ENCODE assay signal across 29 mouse cellular contexts in genomic region chr4:131166574-131167270, GRCm38 (mm10).
DNase-seq lines count a peak whose midpoint lies in the region; ATAC-seq and TF ChIP-seq lines count a peak whose summit lies in the region.
"Had no signal": no experiment of that assay in that cellular context is flagged by ENCODE, and none has a peak within 500 bp of the region (broad histone marks: within the 10 kb centered on the region; RNA-seq: fewer than 3 reads in every experiment).

No protein-coding gene starts in this region.

- peaks cover 4% of the 10 kb centered on the region; the same call in 1 of the 2 replicates for H3K4me1 ChIP-seq in forebrain, embryonic 14.5 days (ENCODE audit: control insufficient read depth, insufficient read depth, low read length)
- H3K4me1 ChIP-seq in forebrain, embryonic 12.5 days, result peaks cover 16% of the 10 kb centered on the region
- no peaks in the 10 kb centered on the region for H3K4me1 ChIP-seq in stomach, embryonic 14.5 days (ENCODE audit: control insufficient read depth, insufficient read depth, low read length)
- H3K4me1 ChIP-seq in stomach, postnatal 0 days (replicated peaks; ENCODE audit: control insufficient read depth, insufficient read depth), result no peaks in the 10 kb centered on the region
- H3K4me1 ChIP-seq: intestine, embryonic 15.5 days had no signal

- no peak for DNase-seq in forebrain, embryonic 14.5 days (ENCODE audit: low spot score)
- DNase-seq in stomach, postnatal 0 days (ENCODE audit: low spot score), result no peak
- DNase-seq in cerebellum, adult 9-10 months, result peak; percentile 65
- DNase-seq in cerebellum, postnatal 36 days, result peak; percentile 52 to 62
- no peak for DNase-seq in layer of hippocampus, postnatal 14 days (ENCODE audit: low spot score in 2 of 2)
- no peak for DNase-seq in adipocyte (ENCODE audit: low spot score)
- DNase-seq: adrenal gland, postnatal 14 days; heart, postnatal 14 days; kidney, adult 2 months; kidney, postnatal 36 days; lung, adult 2 months; lung, postnatal 10 days; right cerebral cortex, adult 18-20 months; right cerebral cortex, postnatal 4 days had no signal

- H3K9ac ChIP-seq in forebrain, embryonic 14.5 days (ENCODE audit: low read length), result no peak overlapping the region
- H3K9ac ChIP-seq in forebrain, embryonic 12.5 days, result no peak overlapping the region
- H3K9ac ChIP-seq in stomach, embryonic 14.5 days (replicated peaks; ENCODE audit: low read depth, low read length), result no peak overlapping the region
- no peak overlapping the region for H3K9ac ChIP-seq in stomach, postnatal 0 days (ENCODE audit: low read length)
- H3K9ac ChIP-seq: embryonic facial prominence, embryonic 15.5 days; forebrain, embryonic 15.5 days; hindbrain, embryonic 12.5 days; intestine, embryonic 15.5 days; limb, embryonic 15.5 days; liver, embryonic 14.5 days; midbrain, embryonic 15.5 days; neural tube, embryonic 15.5 days had no signal

- 0 out of 2 replicates have a peak, but pooled peaks have one; percentile 20 for ATAC-seq in forebrain, embryonic 14.5 days
- no peak for ATAC-seq in forebrain, embryonic 12.5 days (ENCODE audit: low FRiP score)
- 0 out of 2 replicates have a peak, but pooled peaks have one; percentile 28 for ATAC-seq in stomach, embryonic 14.5 days (ENCODE audit: insufficient number of reproducible peaks, insufficient read depth, low FRiP score, low read depth)
- no peak for ATAC-seq in stomach, postnatal 0 days (ENCODE audit: low FRiP score, low TSS enrichment)
- ATAC-seq: forebrain, embryonic 15.5 days; hindbrain, postnatal 0 days; intestine, embryonic 15.5 days; midbrain, embryonic 15.5 days; Patski had no signal

- no peak overlapping the region for H3K27ac ChIP-seq in forebrain, embryonic 14.5 days (ENCODE audit: low read depth, low read length)
- no peak overlapping the region for H3K27ac ChIP-seq in forebrain, embryonic 12.5 days
- H3K27ac ChIP-seq in stomach, embryonic 14.5 days (ENCODE audit: low read length), result no peak overlapping the region
- no peak overlapping the region for H3K27ac ChIP-seq in stomach, postnatal 0 days (replicated peaks)
- H3K27ac ChIP-seq: embryonic facial prominence, embryonic 10.5 days; embryonic facial prominence, embryonic 15.5 days; forebrain, embryonic 15.5 days; hindbrain, embryonic 12.5 days; hindbrain, postnatal 0 days; intestine, embryonic 15.5 days; layer of hippocampus, adult 2 months; limb, embryonic 15.5 days; liver, embryonic 14.5 days; macrophage; midbrain, embryonic 15.5 days; neural tube, embryonic 15.5 days had no signal

- H3K27me3 ChIP-seq in forebrain, embryonic 14.5 days (replicated peaks; ENCODE audit: control insufficient read depth, insufficient read depth, low read length), result no peaks in the 10 kb centered on the region
- peaks cover 17% of the 10 kb centered on the region; the same call in 1 of the 2 replicates for H3K27me3 ChIP-seq in forebrain, embryonic 12.5 days
- no peaks in the 10 kb centered on the region for H3K27me3 ChIP-seq in stomach, embryonic 14.5 days (ENCODE audit: control insufficient read depth, insufficient read depth, low read length)
- H3K27me3 ChIP-seq in stomach, postnatal 0 days (ENCODE audit: control insufficient read depth, insufficient read depth, low read length), result no peaks in the 10 kb centered on the region
- H3K27me3 ChIP-seq: embryonic facial prominence, embryonic 15.5 days; forebrain, embryonic 15.5 days; intestine, embryonic 15.5 days; limb, embryonic 15.5 days; midbrain, embryonic 15.5 days had no signal

- H3K4me3 ChIP-seq in forebrain, embryonic 14.5 days (ENCODE audit: low read depth, low read length), result no peak overlapping the region
- H3K4me3 ChIP-seq in forebrain, embryonic 12.5 days (replicated peaks), result no peak overlapping the region
- no peak overlapping the region for H3K4me3 ChIP-seq in stomach, embryonic 14.5 days (ENCODE audit: low read depth, low read length)
- H3K4me3 ChIP-seq in stomach, postnatal 0 days (ENCODE audit: low read depth, low read length), result no peak overlapping the region
- H3K4me3 ChIP-seq: embryonic facial prominence, embryonic 10.5 days; embryonic facial prominence, embryonic 15.5 days; forebrain, embryonic 15.5 days; hindbrain, embryonic 12.5 days; intestine, embryonic 15.5 days; layer of hippocampus, adult 2 months; limb, embryonic 15.5 days; midbrain, embryonic 15.5 days; neural tube, embryonic 15.5 days had no signal

- no peaks in the 10 kb centered on the region for H3K36me3 ChIP-seq in forebrain, embryonic 14.5 days (ENCODE audit: control insufficient read depth, insufficient read depth, low read length)
- no peaks in the 10 kb centered on the region for H3K36me3 ChIP-seq in forebrain, embryonic 12.5 days (replicated peaks)
- no peaks in the 10 kb centered on the region for H3K36me3 ChIP-seq in stomach, embryonic 14.5 days (ENCODE audit: control insufficient read depth, insufficient read depth, low read length)
- H3K36me3 ChIP-seq in stomach, postnatal 0 days (ENCODE audit: control insufficient read depth, insufficient read depth, low read length), result no peaks in the 10 kb centered on the region
- H3K36me3 ChIP-seq: embryonic facial prominence, embryonic 10.5 days; embryonic facial prominence, embryonic 15.5 days; forebrain, embryonic 15.5 days; hindbrain, embryonic 12.5 days; intestine, embryonic 15.5 days; limb, embryonic 15.5 days; midbrain, embryonic 15.5 days; neural tube, embryonic 15.5 days had no signal

- no peak for TF ChIP-seq EP300 in stomach, postnatal 0 days (optimal IDR thresholded peaks at IDR 0.05)

- no peak overlapping the region for H3K4me2 ChIP-seq in forebrain, embryonic 14.5 days (ENCODE audit: low read length)
- H3K4me2 ChIP-seq in forebrain, embryonic 12.5 days, result no peak overlapping the region
- no peak overlapping the region for H3K4me2 ChIP-seq in stomach, embryonic 14.5 days (replicated peaks; ENCODE audit: low read depth, low read length)
- H3K4me2 ChIP-seq in stomach, postnatal 0 days (replicated peaks; ENCODE audit: low read depth), result no peak overlapping the region
- H3K4me2 ChIP-seq: embryonic facial prominence, embryonic 15.5 days; forebrain, embryonic 15.5 days; hindbrain, embryonic 12.5 days; intestine, embryonic 15.5 days; limb, embryonic 15.5 days; midbrain, embryonic 15.5 days; neural tube, embryonic 15.5 days had no signal

- WGBS in forebrain, embryonic 14.5 days, result 76% methylated on average over 9 of the region's 9 CpGs
- WGBS in forebrain, embryonic 12.5 days, result 80% methylated on average over 9 of the region's 9 CpGs
- WGBS in stomach, embryonic 14.5 days, result 69% methylated on average over 9 of the region's 9 CpGs
- 58% methylated on average over 9 of the region's 9 CpGs for WGBS in stomach, postnatal 0 days

- H3K9me3 ChIP-seq in forebrain, embryonic 14.5 days (replicated peaks; ENCODE audit: control insufficient read depth, low read length), result no peaks in the 10 kb centered on the region
- no peaks in the 10 kb centered on the region for H3K9me3 ChIP-seq in forebrain, embryonic 12.5 days
- H3K9me3 ChIP-seq in stomach, embryonic 14.5 days (ENCODE audit: control insufficient read depth, low read depth, low read length), result no peaks in the 10 kb centered on the region
- H3K9me3 ChIP-seq in stomach, postnatal 0 days (ENCODE audit: control insufficient read depth, low read length), result no peaks in the 10 kb centered on the region
- H3K9me3 ChIP-seq: embryonic facial prominence, embryonic 10.5 days; embryonic facial prominence, embryonic 15.5 days; forebrain, embryonic 15.5 days; hindbrain, embryonic 12.5 days; intestine, embryonic 15.5 days; limb, embryonic 15.5 days; midbrain, embryonic 15.5 days; neural tube, embryonic 15.5 days had no signal

- TF ChIP-seq CTCF in stomach, postnatal 0 days (IDR thresholded peaks at IDR 0.05; ENCODE audit: low read depth), result no peak

Comparison
In these comparisons a context has a peak if more than half of its experiments do, and no peak if none do; other contexts are left out.
1. ATAC-seq: peak in forebrain, embryonic 14.5 days (single experiment) and stomach, embryonic 14.5 days (single experiment); none in forebrain, embryonic 12.5 days (single experiment) and stomach, postnatal 0 days (single experiment).
2. DNase-seq: peak in cerebellum, adult 9-10 months (single experiment) and cerebellum, postnatal 36 days (2 of 2); none in forebrain, embryonic 14.5 days (single experiment), stomach, postnatal 0 days (single experiment), layer of hippocampus, postnatal 14 days (0 of 2) and adipocyte (single experiment).